Mouse (Mus musculus) adrenal gland (tissue): ENCODE measurements around the gene Pik3c2a.

Source experiments
- intact Hi-C: fragments of 180-260 bp; cut with DNase I; formaldehyde crosslinking; loops from one replicate; pipeline ENCODE4 v1.15.1; 2025

The Pik3c2a gene

GRCm38 (mm10) chr7:116301661-116302311, 141.5 kb downstream of the Pik3c2a start:
- intact Hi-C loops = no loop called here

GRCm38 (mm10) chr7:116301144-116301543, 142.1 kb downstream of the Pik3c2a start:
- intact Hi-C loops = no loop called here

- intact Hi-C loops = no loop called here
Observed at GRCm38 (mm10) chr7:116298851-116299250, 144.4 kb downstream of the Pik3c2a start.

- intact Hi-C loops = no loop called here
Observed at GRCm38 (mm10) chr7:116298389-116298788, 144.9 kb downstream of the Pik3c2a start.

GRCm38 (mm10) chr7:116294961-116295360, 148.3 kb downstream of the Pik3c2a start:
- intact Hi-C loops = no loop called here

GRCm38 (mm10) chr7:116292377-116292776, 150.9 kb downstream of the Pik3c2a start:
- intact Hi-C loops = no loop called here

- intact Hi-C loops = no loop called here
Observed at GRCm38 (mm10) chr7:116290559-116290958, 152.7 kb downstream of the Pik3c2a start.

- intact Hi-C loops = no loop called here
Observed at GRCm38 (mm10) chr7:116288996-116289395, 154.3 kb downstream of the Pik3c2a start.

- intact Hi-C loops = no loop called here
Observed at GRCm38 (mm10) chr7:116287959-116288358, 155.3 kb downstream of the Pik3c2a start.
